Mouse (Mus musculus): ENCODE results near the gene Gm1673. TPM values are rescaled to one million over a fixed set of nuclear protein-coding genes. Genes with fewer than 3 reads are reported as not detected.

Gene Gm1673
- polyA plus RNA-seq, 1 experiment from 2014 or later: 174 TPM

Other genes with a start within 250 kb of the Gm1673 start
- 65.0 and 66.8 TPM in 2 replicates for gene Letm1, start 200.6 kb upstream of the Gm1673 start, polyA plus RNA-seq (2016; fragmentation: Nextera tagmentation; extraction: Ambion mirVana)
- gene Nsd2, start 162.7 kb upstream of the Gm1673 start, polyA plus RNA-seq (2016; fragmentation: Nextera tagmentation; extraction: Ambion mirVana): 79.4 and 90.3 TPM in 2 replicates
- 90.5 and 93.8 TPM in 2 replicates for gene Nelfa, start 47.0 kb upstream of the Gm1673 start, polyA plus RNA-seq (2016; fragmentation: Nextera tagmentation; extraction: Ambion mirVana)
- 0.15 and 0.18 TPM in 2 replicates for gene Nat8l, start 12.6 kb downstream of the Gm1673 start, polyA plus RNA-seq (2016; fragmentation: Nextera tagmentation; extraction: Ambion mirVana)
- gene Poln, start 186.0 kb downstream of the Gm1673 start, polyA plus RNA-seq (2016; fragmentation: Nextera tagmentation; extraction: Ambion mirVana): 0.59 and 0.63 TPM in 2 replicates
- 56.7 and 58.0 TPM in 2 replicates for gene Haus3, start 186.1 kb downstream of the Gm1673 start, polyA plus RNA-seq (2016; fragmentation: Nextera tagmentation; extraction: Ambion mirVana)
- gene Mxd4, start 204.3 kb downstream of the Gm1673 start, polyA plus RNA-seq (2016; fragmentation: Nextera tagmentation; extraction: Ambion mirVana): 13.2 and 25.3 TPM in 2 replicates